Comparison of ENCODE assay signal across 8 mouse cellular contexts in genomic region chr17:5977056-5977920, GRCm38 (mm10). TPM values are rescaled to one million over a fixed set of nuclear protein-coding genes. Genes with fewer than 3 reads are reported as not detected.
A peak's percentile ranks its signal among the peaks of the same experiment; 100 is the strongest.
DNase-seq lines count a peak whose midpoint lies in the region; ATAC-seq and TF ChIP-seq lines count a peak whose summit lies in the region.

No protein-coding gene starts in this region.

- H3K4me2 ChIP-seq in midbrain, embryonic 15.5 days: no peak overlapping the region
- peak overlapping the region; percentile 43 for H3K4me2 ChIP-seq in heart, embryonic 14.5 days (ENCODE audit: low read length)
- peak overlapping the region; percentile 33 for H3K4me2 ChIP-seq in lung, postnatal 0 days (replicated peaks; ENCODE audit: low read depth, low read length)

- H3K4me1 ChIP-seq in midbrain, embryonic 10.5 days: peaks cover 29% of the 10 kb centered on the region
- H3K4me1 ChIP-seq in midbrain, embryonic 15.5 days: peaks cover 15% of the 10 kb centered on the region; the same call in 1 of the 2 replicates
- H3K4me1 ChIP-seq in brown adipose tissue, adult 24 weeks (ENCODE audit: control insufficient read depth, insufficient read depth, insufficient read length, low read length): peaks cover 22% of the 10 kb centered on the region
- H3K4me1 ChIP-seq in heart, embryonic 14.5 days (ENCODE audit: control insufficient read depth in 2 of 2, insufficient read depth in 2 of 2, low read length in 2 of 2): peaks cover 49 to 62% of the 10 kb centered on the region in 2 experiments
- H3K4me1 ChIP-seq in lung, postnatal 0 days (ENCODE audit: insufficient read depth, low read depth, low read length): peaks cover 17% of the 10 kb centered on the region; the same call in 1 of the 2 replicates

- peaks cover 4% of the 10 kb centered on the region; the same call in 1 of the 2 replicates for H3K27me3 ChIP-seq in midbrain, embryonic 10.5 days (ENCODE audit: low read depth, poor library complexity, severe bottlenecking)
- H3K27me3 ChIP-seq in midbrain, embryonic 15.5 days (replicated peaks): no peaks in the 10 kb centered on the region
- no peaks in the 10 kb centered on the region for H3K27me3 ChIP-seq in heart, embryonic 14.5 days (ENCODE audit: control insufficient read depth, insufficient read depth, low read length)
- H3K27me3 ChIP-seq in lung, postnatal 0 days (replicated peaks; ENCODE audit: insufficient read depth, low read length): no peaks in the 10 kb centered on the region

- 59% methylated on average over 16 of the region's 16 CpGs for WGBS in midbrain, embryonic 10.5 days
- WGBS in midbrain, embryonic 15.5 days: 55% methylated on average over 16 of the region's 16 CpGs
- WGBS in heart, embryonic 14.5 days: 49% methylated on average over 16 of the region's 16 CpGs
- WGBS in lung, postnatal 0 days: 44% methylated on average over 16 of the region's 16 CpGs

- DNase-seq in midbrain, embryonic 10.5 days (ENCODE audit: low spot score): no peak
- DNase-seq in lung, postnatal 0 days (ENCODE audit: low spot score): peak; percentile 89
- no peak for DNase-seq in urinary bladder, adult 2 months (ENCODE audit: low spot score)

- no peaks in the 10 kb centered on the region for H3K9me3 ChIP-seq in midbrain, embryonic 10.5 days (replicated peaks)
- no peaks in the 10 kb centered on the region for H3K9me3 ChIP-seq in midbrain, embryonic 15.5 days
- H3K9me3 ChIP-seq in heart, embryonic 14.5 days (ENCODE audit: control insufficient read depth, low read length): no peaks in the 10 kb centered on the region
- no peaks in the 10 kb centered on the region for H3K9me3 ChIP-seq in lung, postnatal 0 days (ENCODE audit: low read length)

- no peak for TF ChIP-seq CTCF in lung, postnatal 0 days (IDR thresholded peaks at IDR 0.05)

- no peak overlapping the region for H3K4me3 ChIP-seq in midbrain, embryonic 10.5 days
- no peak overlapping the region for H3K4me3 ChIP-seq in midbrain, embryonic 15.5 days
- peak overlapping the region; percentile 52 for H3K4me3 ChIP-seq in brown adipose tissue, adult 24 weeks (ENCODE audit: insufficient read depth, low read depth, low read length)
- H3K4me3 ChIP-seq in heart, embryonic 14.5 days (ENCODE audit: control insufficient read depth in 1 of 2, insufficient read depth in 1 of 2, low read depth in 1 of 2, low read length in 2 of 2): no peak overlapping the region
- H3K4me3 ChIP-seq in lung, postnatal 0 days (ENCODE audit: low read depth, low read length): no peak overlapping the region

- 0 out of 2 replicates have a peak overlapping the region, but pooled peaks have one; percentile 17 for H3K27ac ChIP-seq in midbrain, embryonic 10.5 days (replicated peaks)
- no peak overlapping the region for H3K27ac ChIP-seq in midbrain, embryonic 15.5 days
- H3K27ac ChIP-seq in brown adipose tissue, adult 24 weeks (replicated peaks; ENCODE audit: low read depth, low read length): peak overlapping the region; percentile 93
- peak overlapping the region; percentile 45 to 62; a peak in 3 of 4 replicates for H3K27ac ChIP-seq in heart, embryonic 14.5 days (replicated peaks in 1 of 2; ENCODE audit: control insufficient read depth in 1 of 2, insufficient read depth in 1 of 2, low read depth in 2 of 2, low read length in 2 of 2)
- H3K27ac ChIP-seq in lung, postnatal 0 days (ENCODE audit: low read length): peak overlapping the region; percentile 74

- no peaks in the 10 kb centered on the region for H3K36me3 ChIP-seq in midbrain, embryonic 10.5 days
- no peaks in the 10 kb centered on the region for H3K36me3 ChIP-seq in midbrain, embryonic 15.5 days (replicated peaks)
- no peaks in the 10 kb centered on the region for H3K36me3 ChIP-seq in heart, embryonic 14.5 days (ENCODE audit: control insufficient read depth, insufficient read depth, low read length)
- no peaks in the 10 kb centered on the region for H3K36me3 ChIP-seq in lung, postnatal 0 days (ENCODE audit: insufficient read depth, low read length)

- no peak overlapping the region for H3K9ac ChIP-seq in midbrain, embryonic 15.5 days
- H3K9ac ChIP-seq in heart, embryonic 14.5 days (ENCODE audit: low read length): peak overlapping the region; percentile 41; the same call in 1 of the 2 replicates
- no peak overlapping the region; the same call in 1 of the 2 replicates for H3K9ac ChIP-seq in lung, postnatal 0 days (replicated peaks; ENCODE audit: low read depth)

- no peak for ATAC-seq in midbrain, embryonic 15.5 days (replicated peaks)
- 0 out of 2 replicates have a peak, but pooled peaks have one; percentile 7 for ATAC-seq in heart, embryonic 14.5 days (ENCODE audit: insufficient number of reproducible peaks, insufficient read depth, low FRiP score, low read depth)
- ATAC-seq in lung, postnatal 0 days: peak; percentile 62
- no peak for ATAC-seq in granulocyte monocyte progenitor cell, adult 5-6 weeks (replicated peaks; ENCODE audit: poor library complexity, severe bottlenecking)
- no peak for ATAC-seq in cerebellum, adult (ENCODE audit: insufficient number of reproducible peaks, low FRiP score, low TSS enrichment)

- no peak for TF ChIP-seq EP300 in lung, postnatal 0 days (IDR thresholded peaks at IDR 0.05)

RNA-seq across cellular contexts. Expression of gene Synj2, which starts 36.2 kb away (rescaled TPM):
- polyA plus RNA-seq in midbrain, embryonic 10.5 days (2016; fragmentation: Nextera tagmentation; extraction: Ambion mirVana): 0.88 and 1.3 TPM in 2 replicates
- polyA plus RNA-seq in midbrain, embryonic 15.5 days (2015; fragmentation: Nextera tagmentation; extraction: Ambion mirVana): 0.79 and 0.86 TPM in 2 replicates
- 5.0 and 8.3 TPM in 2 replicates for polyA plus RNA-seq in brown adipose tissue, adult 24 weeks (2012; ENCODE audit: insufficient read depth, insufficient read length, missing spikeins)
- 4.3 and 4.7 TPM in 2 replicates for polyA plus RNA-seq in heart, embryonic 14.5 days (2014; fragmentation: Nextera tagmentation; extraction: Ambion mirVana)
- 1.8 and 2.1 TPM in 2 replicates for polyA plus RNA-seq in lung, postnatal 0 days (2015; fragmentation: Nextera tagmentation; extraction: Ambion mirVana)
- 11.2 and 14.4 TPM in 2 replicates for total RNA-seq in granulocyte monocyte progenitor cell, adult 5-6 weeks (2014; fragmentation: Nextera tagmentation)
- 9.3 and 11.6 TPM in 2 replicates for total RNA-seq in granulocyte monocyte progenitor cell, adult 5-6 weeks (2017)
- polyA plus RNA-seq in urinary bladder, adult 2 months (2012; rRNA removed): 17.3 and 22.7 TPM in 2 replicates

Comparison
In these comparisons a context has a peak if more than half of its experiments do, and no peak if none do; other contexts are left out.
1. ATAC-seq: peak in heart, embryonic 14.5 days (single experiment) and lung, postnatal 0 days (single experiment); none in midbrain, embryonic 15.5 days (single experiment), granulocyte monocyte progenitor cell, adult 5-6 weeks (single experiment) and cerebellum, adult (single experiment).